Mouse (Mus musculus) forebrain, embryonic 15.5 days (tissue): Measurements from ENCODE around the gene Iqschfp. TPM values are rescaled to one million over a fixed set of nuclear protein-coding genes. Genes with fewer than 3 reads are reported as not detected.

Source experiments
- ATAC-seq: fragments of 200-750 bp; cut with Nextera tagmentation; replicated peaks from 2 replicates; pipeline ENCODE4 v1.8.0; 2017; ENCODE audit warnings: mild to moderate bottlenecking, moderate TSS enrichment, moderate library complexity
- H3K27ac ChIP-seq: fragments of 300-500 bp; sonication (generic); replicated peaks from 2 replicates; pipeline ENCODE4 v1.5.1; 2015; ENCODE audit warnings: mild to moderate bottlenecking, inconsistent platforms
- H3K27me3 ChIP-seq: fragments of 300-500 bp; sonication (generic); 2 replicates; pipeline ENCODE4 v1.6.1; 2015; ENCODE audit warnings: inconsistent platforms
- H3K36me3 ChIP-seq: fragments of 300-500 bp; sonication (generic); 2 replicates; pipeline ENCODE4 v1.6.1; 2015; ENCODE audit warnings: mild to moderate bottlenecking, inconsistent platforms
- H3K4me1 ChIP-seq: fragments of 300-500 bp; sonication (generic); 2 replicates; pipeline ENCODE4 v1.6.1; 2015; ENCODE audit warnings: inconsistent platforms
- H3K4me2 ChIP-seq: fragments of 300-500 bp; sonication (generic); replicated peaks from 2 replicates; pipeline ENCODE4 v1.6.1; 2015; ENCODE audit warnings: mild to moderate bottlenecking, inconsistent platforms
- H3K4me3 ChIP-seq: fragments of 300-500 bp; sonication (generic); 2 replicates; pipeline ENCODE4 v1.5.1; 2015; ENCODE audit warnings: mild to moderate bottlenecking, inconsistent platforms
- H3K9ac ChIP-seq: fragments of 300-500 bp; sonication (generic); replicated peaks from 2 replicates; pipeline ENCODE4 v1.6.1; 2015; ENCODE audit warnings: mild to moderate bottlenecking, inconsistent platforms
- H3K9me3 ChIP-seq: fragments of 300-500 bp; sonication (generic); 2 replicates; pipeline ENCODE4 v1.6.1; 2016; ENCODE audit warnings: inconsistent platforms
- WGBS: fragments of 180-500 bp; shearing (Covaris S2); methylation state at CpG from one replicate; pipeline ENCODE4 v1.1.7; 2015; ENCODE audit warnings: mixed read lengths; 5-methylcytosine and 5-hydroxymethylcytosine counted together
- polyA plus RNA-seq: library from polyadenylated mRNA; unstranded; fragments of >200 nt; fragmentation: Nextera tagmentation; extraction: Ambion mirVana; gene quantifications from 2 replicates; pipeline ENCODE4 v1.2.1, GENCODE M21; 2015

Gene Iqschfp
- polyA plus RNA-seq, 1 experiment from 2014 or later, result 3.3 TPM

DNA sequence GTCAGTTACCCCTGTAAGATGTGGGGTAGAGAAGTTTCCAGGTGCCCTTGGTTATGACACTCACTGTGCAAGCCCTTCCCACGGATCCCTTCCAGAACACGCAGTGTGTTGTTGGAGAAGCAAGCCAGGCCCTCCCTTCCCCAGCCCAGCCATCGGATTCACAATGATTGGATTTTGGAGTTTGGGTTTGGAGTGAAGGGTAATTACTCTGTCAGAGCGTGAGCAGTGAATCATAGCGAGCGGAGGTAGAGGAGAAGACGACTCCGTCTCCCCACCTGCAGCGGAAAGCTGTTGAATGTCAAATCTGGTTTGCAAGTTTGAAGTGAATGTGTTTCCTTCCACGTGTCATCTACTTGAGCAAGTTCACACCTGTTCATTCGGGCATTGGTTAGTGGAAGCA is 620.3 kb downstream of the Iqschfp start:
- WGBS, result 80% methylated on average over 11 of the region's 11 CpGs
- Histone ChIP-seq H3K9ac (no peak overlapping the region), H3K9me3 (no peaks in the 10 kb centered on the region), H3K36me3 (no peaks in the 10 kb centered on the region), H3K27ac (no peak overlapping the region), H3K4me2 (no peak overlapping the region), H3K4me3 (no peak overlapping the region), H3K27me3 (no peaks in the 10 kb centered on the region), H3K4me1 (peaks cover 24% of the 10 kb centered on the region)
- no peak for ATAC-seq

DNA sequence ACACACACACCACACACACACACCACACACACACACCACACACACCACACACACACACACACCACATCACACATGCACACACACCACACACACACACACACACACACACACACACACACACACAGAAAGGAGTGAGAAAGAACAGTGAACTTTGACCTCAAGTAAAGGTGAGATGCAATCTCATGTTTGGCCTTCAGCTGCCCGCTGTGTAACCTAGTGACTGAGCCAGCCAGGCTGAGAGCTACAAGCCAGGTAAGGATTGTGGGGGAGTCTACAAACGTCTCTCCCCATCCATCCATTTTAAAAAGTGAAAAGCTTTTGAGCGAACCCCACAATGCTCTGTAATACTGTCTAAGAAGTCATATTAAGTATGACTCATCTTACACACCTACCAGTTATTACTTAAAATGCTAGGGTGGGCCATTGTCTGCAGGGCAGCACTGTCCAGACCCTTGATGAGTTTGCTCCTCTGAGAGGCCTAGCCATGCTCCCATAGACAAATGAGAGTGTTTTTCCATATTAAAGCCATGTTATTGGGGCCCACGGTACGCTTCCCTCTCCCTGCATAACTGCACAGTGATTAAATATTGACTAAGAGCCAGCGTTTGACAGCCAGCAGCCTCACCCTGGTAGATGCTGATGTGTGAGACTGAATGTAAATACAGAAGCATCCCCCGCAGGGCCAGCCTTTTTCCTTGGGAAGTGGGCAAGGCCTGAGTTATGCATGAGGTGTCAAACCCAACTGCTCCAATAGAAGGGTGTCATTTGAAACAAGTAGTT is 621.5 kb downstream of the Iqschfp start:
- H3K27ac ChIP-seq, result peak overlapping the region; percentile 51
- ATAC-seq, result peak; percentile 67
- peaks cover 31% of the 10 kb centered on the region for H3K4me1 ChIP-seq
- no peak overlapping the region for H3K4me3 ChIP-seq
- no peaks in the 10 kb centered on the region for H3K9me3 ChIP-seq
- 35% methylated on average over 7 of the region's 7 CpGs for WGBS
- no peaks in the 10 kb centered on the region for H3K36me3 ChIP-seq
- no peaks in the 10 kb centered on the region for H3K27me3 ChIP-seq
- no peak overlapping the region for H3K9ac ChIP-seq
- no peak overlapping the region for H3K4me2 ChIP-seq

DNA sequence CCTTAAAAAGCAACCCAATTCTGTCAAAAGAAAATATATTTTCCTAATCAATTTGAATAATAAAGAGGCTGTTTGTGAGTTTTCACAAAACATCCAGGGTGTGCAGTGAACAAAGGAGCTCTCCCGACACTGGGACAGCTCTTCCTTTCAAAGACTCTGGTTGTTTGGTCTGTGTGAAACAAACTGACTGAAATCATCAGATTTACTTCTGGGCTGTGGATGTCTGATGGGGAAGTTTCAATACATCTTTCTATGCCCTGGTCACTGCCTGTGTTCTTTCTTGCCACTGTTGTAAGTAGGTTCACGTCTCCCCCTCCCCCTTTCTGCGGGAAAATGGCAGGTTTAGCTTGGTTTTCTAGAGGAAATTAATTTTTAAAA is 622.1 kb downstream of the Iqschfp start:
- Histone ChIP-seq H3K36me3 (no peaks in the 10 kb centered on the region), H3K9ac (no peak overlapping the region), H3K27me3 (no peaks in the 10 kb centered on the region), H3K4me2 (no peak overlapping the region), H3K4me1 (peaks cover 31% of the 10 kb centered on the region), H3K9me3 (no peaks in the 10 kb centered on the region), H3K27ac (peak overlapping the region; percentile 51; the same call in 1 of the 2 replicates), H3K4me3 (no peak overlapping the region)
- WGBS, result 32% methylated on average over 3 of the region's 3 CpGs
- peak; percentile 47 for ATAC-seq

DNA sequence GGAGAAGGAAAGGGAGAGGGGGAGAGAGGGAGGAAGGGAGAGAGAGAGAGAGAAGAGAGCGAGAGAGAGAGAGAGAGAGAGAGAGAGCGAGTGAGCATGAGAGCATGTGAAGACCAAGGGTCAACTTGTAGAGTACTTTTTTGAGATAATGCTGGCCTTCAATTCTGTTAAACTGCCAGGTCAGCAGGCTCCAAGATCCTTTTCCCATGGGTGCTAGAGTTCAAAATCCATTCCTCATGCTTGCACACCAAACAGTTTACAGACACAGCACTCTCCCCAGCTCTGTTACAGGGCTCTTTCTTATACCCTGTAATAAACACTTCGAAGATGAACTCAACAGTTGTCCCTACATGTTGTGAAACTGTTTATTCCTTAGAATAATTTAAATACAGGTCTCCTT is 622.7 kb downstream of the Iqschfp start:
- Histone ChIP-seq H3K9ac (no peak overlapping the region), H3K36me3 (no peaks in the 10 kb centered on the region), H3K4me2 (no peak overlapping the region), H3K4me1 (peaks cover 31% of the 10 kb centered on the region), H3K27ac (no peak overlapping the region), H3K27me3 (no peaks in the 10 kb centered on the region), H3K9me3 (no peaks in the 10 kb centered on the region), H3K4me3 (no peak overlapping the region)
- 87% methylated on average over 3 of the region's 3 CpGs for WGBS
- ATAC-seq, result no peak

DNA sequence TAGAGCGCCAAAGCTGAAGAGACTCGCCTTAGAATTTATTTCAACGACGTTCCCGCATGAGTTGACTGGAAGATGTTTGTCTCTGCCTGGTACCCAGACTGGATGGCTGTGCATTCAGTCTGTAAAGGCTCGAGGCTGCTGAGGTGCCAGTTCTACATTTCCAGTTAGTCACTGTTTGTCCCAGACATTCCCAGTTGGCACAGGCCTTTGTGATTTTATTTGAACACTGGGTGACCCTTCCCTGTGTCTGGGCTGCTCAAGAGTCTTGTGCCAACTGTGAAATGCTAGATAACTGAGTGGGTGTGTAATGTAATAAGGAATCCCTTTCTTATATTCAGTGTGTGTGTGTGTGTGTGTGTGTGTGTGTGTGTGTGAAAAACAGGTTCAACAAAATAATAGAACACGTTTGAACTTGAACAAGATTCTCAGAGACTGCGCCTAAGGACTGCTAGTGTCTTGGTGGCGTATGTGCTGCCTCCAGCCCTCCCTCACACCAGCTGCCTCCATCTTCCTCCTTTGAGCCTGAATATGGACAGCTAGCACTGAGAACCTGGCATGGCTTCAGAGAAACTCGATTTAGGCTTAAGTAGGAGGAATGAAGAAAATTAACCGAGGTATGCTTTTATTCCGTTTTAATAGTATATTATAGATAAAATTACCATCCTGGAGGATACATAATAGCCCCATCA is 624.5 kb downstream of the Iqschfp start:
- no peaks in the 10 kb centered on the region for H3K9me3 ChIP-seq
- H3K4me1 ChIP-seq, result peaks cover 31% of the 10 kb centered on the region
- H3K27me3 ChIP-seq, result no peaks in the 10 kb centered on the region
- no peak overlapping the region for H3K4me3 ChIP-seq
- H3K27ac ChIP-seq, result no peak overlapping the region
- H3K4me2 ChIP-seq, result no peak overlapping the region
- no peak for ATAC-seq
- H3K36me3 ChIP-seq, result no peaks in the 10 kb centered on the region
- 58% methylated on average over 12 of the region's 12 CpGs for WGBS
- no peak overlapping the region for H3K9ac ChIP-seq

DNA sequence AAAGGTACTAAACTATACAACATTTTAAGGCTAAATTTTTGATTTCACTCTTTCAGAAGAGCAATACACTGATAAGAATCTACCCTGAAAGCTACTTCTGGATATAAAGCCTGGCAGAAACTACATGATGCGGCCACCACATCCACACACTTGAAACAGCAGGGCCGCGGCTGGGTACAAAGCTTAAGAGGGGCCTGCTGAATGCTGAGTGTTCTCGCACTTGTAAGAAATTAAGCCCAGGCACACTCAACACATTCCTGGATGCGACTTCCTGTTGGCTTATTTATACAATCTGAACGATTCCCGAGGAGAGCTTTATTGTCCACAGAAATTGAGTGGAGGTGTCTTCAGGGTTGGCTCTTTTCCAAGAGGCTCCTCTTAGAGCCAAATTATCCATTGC is 625.2 kb downstream of the Iqschfp start:
- Histone ChIP-seq H3K9ac (no peak overlapping the region), H3K4me3 (no peak overlapping the region), H3K4me1 (peaks cover 31% of the 10 kb centered on the region), H3K4me2 (no peak overlapping the region), H3K9me3 (no peaks in the 10 kb centered on the region), H3K36me3 (no peaks in the 10 kb centered on the region), H3K27me3 (no peaks in the 10 kb centered on the region), H3K27ac (no peak overlapping the region)
- WGBS, result 28% methylated on average over 7 of the region's 7 CpGs
- no peak for ATAC-seq

DNA sequence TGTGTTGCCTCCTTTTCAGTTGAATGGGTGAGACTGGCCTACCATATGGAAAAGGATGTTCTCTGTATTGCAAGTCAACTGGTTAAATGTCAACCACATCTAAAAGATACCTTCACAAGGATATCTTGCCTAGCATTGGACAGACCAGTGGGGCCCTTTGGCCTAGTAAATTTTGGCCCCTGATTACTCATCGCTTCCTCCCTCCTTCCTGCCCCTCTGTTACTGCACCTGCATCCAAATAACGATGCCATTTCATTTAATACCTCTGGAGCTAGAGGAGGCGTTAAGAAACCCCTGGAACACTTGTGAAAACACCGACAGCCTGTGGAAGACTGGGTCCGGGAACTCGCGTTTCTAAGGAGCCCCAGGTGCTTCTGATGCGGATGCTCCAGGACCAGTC is 626.0 kb downstream of the Iqschfp start:
- H3K36me3 ChIP-seq, result no peaks in the 10 kb centered on the region
- no peaks in the 10 kb centered on the region for H3K9me3 ChIP-seq
- no peak overlapping the region for H3K4me3 ChIP-seq
- H3K27ac ChIP-seq, result no peak overlapping the region
- H3K4me1 ChIP-seq, result peaks cover 31% of the 10 kb centered on the region
- WGBS, result 87% methylated on average over 8 of the region's 8 CpGs
- no peak overlapping the region for H3K9ac ChIP-seq
- no peaks in the 10 kb centered on the region for H3K27me3 ChIP-seq
- no peak for ATAC-seq
- H3K4me2 ChIP-seq, result no peak overlapping the region

DNA sequence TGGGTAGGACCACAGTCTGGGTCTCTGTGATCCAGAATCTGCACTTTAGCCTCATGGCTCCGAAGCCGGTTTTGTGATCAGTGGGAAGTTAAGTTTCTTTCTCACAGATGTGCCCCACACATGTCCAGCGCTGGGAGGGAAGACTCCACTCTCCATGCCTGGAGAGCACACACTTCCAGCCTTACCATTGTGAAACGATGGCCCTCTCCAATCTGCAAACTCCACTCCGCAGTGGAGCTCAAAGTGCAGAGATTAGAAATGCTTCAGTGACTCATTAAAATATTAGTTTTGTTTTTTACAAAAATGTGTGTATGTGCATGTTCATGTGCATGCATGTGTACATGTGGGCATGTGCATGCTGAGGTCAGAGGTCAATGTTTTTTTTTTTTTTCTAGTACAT is 626.6 kb downstream of the Iqschfp start:
- H3K9me3 ChIP-seq, result no peaks in the 10 kb centered on the region
- no peaks in the 10 kb centered on the region for H3K36me3 ChIP-seq
- no peak overlapping the region for H3K4me3 ChIP-seq
- no peak overlapping the region for H3K9ac ChIP-seq
- no peak overlapping the region for H3K4me2 ChIP-seq
- no peak for ATAC-seq
- 92% methylated on average over 5 of the region's 5 CpGs for WGBS
- H3K27me3 ChIP-seq, result no peaks in the 10 kb centered on the region
- no peak overlapping the region for H3K27ac ChIP-seq
- H3K4me1 ChIP-seq, result peaks cover 28% of the 10 kb centered on the region

DNA sequence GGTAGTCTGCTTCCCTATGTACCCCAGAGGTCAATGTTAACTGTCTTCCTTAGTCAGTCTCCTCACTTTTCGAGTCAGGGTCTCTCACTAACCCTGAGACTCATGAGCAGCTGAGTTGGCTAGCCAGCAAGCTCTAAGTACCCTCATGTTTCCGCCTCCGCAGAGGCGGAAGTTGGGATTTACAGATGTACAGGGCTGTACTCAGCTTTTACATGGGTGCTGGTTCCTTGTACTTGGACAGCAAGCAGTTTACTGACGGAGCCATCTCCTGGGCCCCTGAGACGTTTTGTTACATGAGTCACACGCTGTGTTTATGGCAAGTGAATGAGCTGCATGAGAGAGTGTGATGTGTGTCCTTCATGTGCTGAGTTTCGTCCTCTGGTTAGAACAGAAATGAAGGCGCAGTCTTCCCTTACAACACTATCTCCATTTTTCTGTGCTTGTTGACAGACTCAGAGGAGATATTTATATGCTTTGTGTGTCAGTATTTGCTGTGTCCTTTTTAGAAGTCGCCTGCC is 633.4 kb downstream of the Iqschfp start:
- Histone ChIP-seq H3K9ac (no peak overlapping the region), H3K4me2 (no peak overlapping the region), H3K36me3 (no peaks in the 10 kb centered on the region), H3K9me3 (no peaks in the 10 kb centered on the region), H3K27ac (no peak overlapping the region), H3K4me1 (no peaks in the 10 kb centered on the region), H3K4me3 (no peak overlapping the region), H3K27me3 (no peaks in the 10 kb centered on the region)
- 96% methylated on average over 10 of the region's 10 CpGs for WGBS
- no peak for ATAC-seq

DNA sequence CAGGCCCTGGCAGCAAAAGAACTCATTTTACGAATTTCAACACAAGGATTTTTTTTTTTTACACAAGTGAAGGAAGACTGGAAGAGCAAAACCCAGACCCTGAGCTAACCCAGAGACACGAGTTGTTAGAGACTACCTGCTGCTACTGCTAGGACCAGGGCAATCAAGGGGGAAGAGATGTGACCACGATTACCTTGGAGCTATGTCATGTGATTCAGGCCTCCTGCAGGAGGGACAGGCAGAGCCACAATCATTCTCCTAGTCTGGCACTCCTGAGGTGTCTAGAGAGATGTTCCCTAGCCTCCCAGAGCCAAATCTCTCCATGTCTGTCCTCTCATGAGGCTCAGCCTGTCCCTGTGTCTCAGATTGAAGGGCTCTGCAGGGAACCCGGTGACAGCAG is 634.4 kb downstream of the Iqschfp start:
- Histone ChIP-seq H3K27ac (no peak overlapping the region), H3K9ac (no peak overlapping the region), H3K36me3 (no peaks in the 10 kb centered on the region), H3K27me3 (no peaks in the 10 kb centered on the region), H3K4me1 (no peaks in the 10 kb centered on the region), H3K9me3 (no peaks in the 10 kb centered on the region), H3K4me3 (no peak overlapping the region), H3K4me2 (no peak overlapping the region)
- no peak for ATAC-seq
- WGBS, result 56% methylated on average over 4 of the region's 4 CpGs

DNA sequence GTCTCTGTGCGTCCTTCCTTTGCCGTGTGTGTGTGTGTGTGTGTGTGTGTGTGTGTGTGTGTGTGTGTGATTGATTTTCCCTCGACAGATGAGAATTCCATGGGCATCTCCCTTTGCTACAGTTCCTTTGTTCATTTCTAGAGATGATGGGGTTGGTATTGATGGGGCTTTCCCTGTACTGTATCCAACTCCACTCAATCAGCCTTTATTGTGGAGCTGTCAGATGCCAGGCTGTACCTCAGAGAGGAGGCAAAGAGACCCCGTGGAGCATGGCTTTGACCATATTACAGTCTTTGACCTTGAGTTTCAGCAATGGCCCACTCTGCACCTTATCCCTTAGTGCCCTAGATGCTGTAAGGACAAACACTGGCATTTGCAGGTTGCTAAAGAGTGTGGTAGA is 635.1 kb downstream of the Iqschfp start:
- WGBS, result 44% methylated on average over 4 of the region's 4 CpGs
- no peak for ATAC-seq
- Histone ChIP-seq H3K9ac (no peak overlapping the region), H3K9me3 (no peaks in the 10 kb centered on the region), H3K4me1 (no peaks in the 10 kb centered on the region), H3K4me3 (no peak overlapping the region), H3K27ac (no peak overlapping the region), H3K36me3 (no peaks in the 10 kb centered on the region), H3K27me3 (no peaks in the 10 kb centered on the region), H3K4me2 (no peak overlapping the region)

DNA sequence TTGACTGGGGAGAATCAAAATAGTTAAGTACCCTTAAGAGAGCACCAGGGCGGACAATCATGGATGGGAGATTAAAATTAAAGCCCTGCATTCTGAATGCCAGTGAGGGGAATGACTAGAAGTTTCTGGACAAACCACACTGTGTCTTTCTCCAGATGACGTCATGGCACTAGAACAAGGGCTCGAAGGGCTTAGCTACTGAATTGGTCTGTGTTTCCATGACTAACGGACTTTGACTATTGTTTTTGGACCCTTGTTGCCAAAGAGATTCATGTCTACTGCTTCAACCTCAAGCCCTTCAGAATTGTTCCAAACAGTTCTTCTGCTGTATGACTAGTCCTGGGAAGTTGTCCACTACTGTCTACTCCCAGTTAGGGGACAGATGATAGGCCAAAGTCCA is 639.9 kb downstream of the Iqschfp start:
- no peak overlapping the region for H3K4me3 ChIP-seq
- no peak for ATAC-seq
- no peaks in the 10 kb centered on the region for H3K36me3 ChIP-seq
- H3K9me3 ChIP-seq, result no peaks in the 10 kb centered on the region
- no peaks in the 10 kb centered on the region for H3K27me3 ChIP-seq
- WGBS, result 78% methylated on average over 4 of the region's 4 CpGs
- no peak overlapping the region for H3K9ac ChIP-seq
- no peak overlapping the region for H3K27ac ChIP-seq
- H3K4me1 ChIP-seq, result no peaks in the 10 kb centered on the region
- no peak overlapping the region for H3K4me2 ChIP-seq
